In the genomic region with DNA sequence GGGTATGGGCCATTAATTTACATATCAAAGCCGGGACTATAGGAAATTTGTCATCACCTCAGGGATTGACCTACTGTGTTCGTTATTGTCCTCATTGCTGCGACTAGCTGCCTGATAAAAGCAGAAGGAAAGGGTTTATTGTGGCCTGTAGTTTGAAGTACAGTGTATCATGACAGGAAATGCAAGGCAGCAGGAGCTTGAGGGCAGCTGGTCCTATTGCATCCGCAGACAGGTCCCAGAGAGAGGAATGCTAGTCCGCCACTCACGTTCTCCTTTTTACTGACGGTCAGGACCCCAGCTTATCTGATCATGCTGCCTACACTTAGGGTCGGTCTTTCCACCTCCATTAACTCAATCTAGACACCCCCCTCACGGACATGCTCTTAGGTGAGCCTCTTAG, we compare ENCODE assay signal across 15 mouse cellular contexts. TPM values are rescaled to one million over a fixed set of nuclear protein-coding genes. Genes with fewer than 3 reads are reported as not detected.
DNase-seq lines count a peak whose midpoint lies in the region; ATAC-seq lines count a peak whose summit lies in the region.
"Had no signal": no experiment of that assay in that cellular context is flagged by ENCODE, and none has a peak within 500 bp of the region (broad histone marks: within the 10 kb centered on the region; RNA-seq: fewer than 3 reads in every experiment).

No protein-coding gene starts in this region.

- no peaks in the 10 kb centered on the region for H3K36me3 ChIP-seq in kidney, embryonic 14.5 days (ENCODE audit: control insufficient read depth, insufficient read depth, low read length)
- H3K36me3 ChIP-seq in intestine, embryonic 15.5 days: no peaks in the 10 kb centered on the region
- H3K36me3 ChIP-seq in liver, embryonic 16.5 days (ENCODE audit: control insufficient read depth, insufficient read depth): no peaks in the 10 kb centered on the region
- H3K36me3 ChIP-seq in forebrain, embryonic 12.5 days (replicated peaks): no peaks in the 10 kb centered on the region
- no peaks in the 10 kb centered on the region for H3K36me3 ChIP-seq in hindbrain, embryonic 11.5 days (ENCODE audit: control insufficient read depth, insufficient read depth, low read length)
- H3K36me3 ChIP-seq: heart, embryonic 13.5 days; midbrain, embryonic 15.5 days had no signal

- H3K27ac ChIP-seq in kidney, embryonic 14.5 days (ENCODE audit: low read depth, low read length): 0 out of 2 replicates have a peak overlapping the region, but pooled peaks have one; percentile 43
- peak overlapping the region; percentile 39; the same call in 1 of the 2 replicates for H3K27ac ChIP-seq in brown adipose tissue, adult 24 weeks (replicated peaks; ENCODE audit: low read depth, low read length)
- H3K27ac ChIP-seq in intestine, embryonic 15.5 days: peak overlapping the region; percentile 76
- H3K27ac ChIP-seq in liver, embryonic 16.5 days (ENCODE audit: low read length): peak overlapping the region; percentile 45; the same call in 1 of the 2 replicates
- H3K27ac ChIP-seq in forebrain, embryonic 12.5 days: no peak overlapping the region
- no peak overlapping the region for H3K27ac ChIP-seq in hindbrain, embryonic 11.5 days (ENCODE audit: low read depth, low read length)
- H3K27ac ChIP-seq: heart, embryonic 13.5 days; hindbrain, embryonic 14.5 days; midbrain, embryonic 15.5 days had no signal

- peaks cover 15% of the 10 kb centered on the region for H3K4me1 ChIP-seq in kidney, embryonic 14.5 days (ENCODE audit: control insufficient read depth, insufficient read depth, low read length)
- H3K4me1 ChIP-seq in brown adipose tissue, adult 24 weeks (ENCODE audit: control insufficient read depth, insufficient read depth, insufficient read length, low read length): peaks cover 4% of the 10 kb centered on the region; the same call in 1 of the 2 replicates
- H3K4me1 ChIP-seq in intestine, embryonic 15.5 days (replicated peaks): peaks cover 15% of the 10 kb centered on the region
- H3K4me1 ChIP-seq in liver, embryonic 16.5 days (ENCODE audit: control insufficient read depth, low read depth, low read length): no peaks in the 10 kb centered on the region; the same call in 1 of the 2 replicates
- H3K4me1 ChIP-seq in forebrain, embryonic 12.5 days: no peaks in the 10 kb centered on the region
- no peaks in the 10 kb centered on the region for H3K4me1 ChIP-seq in hindbrain, embryonic 11.5 days (replicated peaks; ENCODE audit: control insufficient read depth, insufficient read depth, low read length)
- H3K4me1 ChIP-seq: midbrain, embryonic 15.5 days had no signal

- peak; percentile 36; the same call in 1 of the 2 replicates for ATAC-seq in kidney, embryonic 14.5 days (ENCODE audit: low FRiP score, low TSS enrichment)
- peak; percentile 22 for ATAC-seq in intestine, embryonic 15.5 days
- ATAC-seq in liver, embryonic 16.5 days (ENCODE audit: low read depth): no peak
- ATAC-seq in forebrain, embryonic 12.5 days (ENCODE audit: low FRiP score): no peak
- ATAC-seq in hindbrain, embryonic 11.5 days (ENCODE audit: low FRiP score): no peak
- ATAC-seq: midbrain, embryonic 15.5 days had no signal

- DNase-seq in kidney, adult 18-20 months: no peak
- DNase-seq in right cerebral cortex, postnatal 36 days (ENCODE audit: low spot score in 2 of 2): no peak
- DNase-seq in hindbrain, embryonic 11.5 days (ENCODE audit: low spot score): no peak
- DNase-seq: B cell, adult 2 months; cerebellum, adult 18-20 months; forebrain, postnatal 0 days; gastrocnemius, postnatal 14 days had no signal

- no peak overlapping the region for H3K4me2 ChIP-seq in kidney, embryonic 14.5 days (replicated peaks; ENCODE audit: low read depth, low read length)
- H3K4me2 ChIP-seq in intestine, embryonic 15.5 days (replicated peaks): peak overlapping the region; percentile 50
- H3K4me2 ChIP-seq in liver, embryonic 16.5 days (ENCODE audit: low read depth, low read length): peak overlapping the region; percentile 49; the same call in 1 of the 2 replicates
- H3K4me2 ChIP-seq in forebrain, embryonic 12.5 days: no peak overlapping the region
- no peak overlapping the region for H3K4me2 ChIP-seq in hindbrain, embryonic 11.5 days (replicated peaks; ENCODE audit: low read depth, low read length)
- H3K4me2 ChIP-seq: hindbrain, embryonic 14.5 days; midbrain, embryonic 15.5 days had no signal

- no peak overlapping the region for H3K9ac ChIP-seq in kidney, embryonic 14.5 days (ENCODE audit: low read depth, low read length)
- no peak overlapping the region for H3K9ac ChIP-seq in intestine, embryonic 15.5 days
- H3K9ac ChIP-seq in liver, embryonic 16.5 days (ENCODE audit: low read depth, low read length): no peak overlapping the region
- no peak overlapping the region for H3K9ac ChIP-seq in forebrain, embryonic 12.5 days
- no peak overlapping the region for H3K9ac ChIP-seq in hindbrain, embryonic 11.5 days (ENCODE audit: low read depth, low read length)
- H3K9ac ChIP-seq: forebrain, postnatal 0 days; heart, embryonic 13.5 days; hindbrain, embryonic 14.5 days; midbrain, embryonic 15.5 days had no signal

- H3K27me3 ChIP-seq in kidney, embryonic 14.5 days (ENCODE audit: control insufficient read depth, insufficient read depth, low read length): no peaks in the 10 kb centered on the region
- no peaks in the 10 kb centered on the region for H3K27me3 ChIP-seq in intestine, embryonic 15.5 days (replicated peaks)
- no peaks in the 10 kb centered on the region for H3K27me3 ChIP-seq in liver, embryonic 16.5 days (ENCODE audit: control insufficient read depth, insufficient read depth, low read depth, low read length)
- no peaks in the 10 kb centered on the region for H3K27me3 ChIP-seq in forebrain, embryonic 12.5 days
- no peaks in the 10 kb centered on the region for H3K27me3 ChIP-seq in hindbrain, embryonic 11.5 days (ENCODE audit: control insufficient read depth, insufficient read depth, low read length)
- H3K27me3 ChIP-seq: heart, embryonic 13.5 days; midbrain, embryonic 15.5 days had no signal

- no peaks in the 10 kb centered on the region for H3K9me3 ChIP-seq in kidney, embryonic 14.5 days (ENCODE audit: control insufficient read depth, low read length)
- no peaks in the 10 kb centered on the region for H3K9me3 ChIP-seq in intestine, embryonic 15.5 days
- no peaks in the 10 kb centered on the region for H3K9me3 ChIP-seq in liver, embryonic 16.5 days (replicated peaks; ENCODE audit: control insufficient read depth, low read length)
- no peaks in the 10 kb centered on the region for H3K9me3 ChIP-seq in forebrain, embryonic 12.5 days
- H3K9me3 ChIP-seq in hindbrain, embryonic 11.5 days (ENCODE audit: control insufficient read depth, low read length): no peaks in the 10 kb centered on the region
- H3K9me3 ChIP-seq: heart, embryonic 13.5 days; midbrain, embryonic 15.5 days had no signal

- WGBS in kidney, embryonic 14.5 days: 46% methylated on average over 9 of the region's 9 CpGs
- WGBS in intestine, embryonic 15.5 days: 64% methylated on average over 9 of the region's 9 CpGs
- 28% methylated on average over 9 of the region's 9 CpGs for WGBS in liver, embryonic 16.5 days (ENCODE audit: insufficient replicate concordance)
- 76% methylated on average over 9 of the region's 9 CpGs for WGBS in forebrain, embryonic 12.5 days
- WGBS in hindbrain, embryonic 11.5 days: 83% methylated on average over 9 of the region's 9 CpGs

- no peak overlapping the region for H3K4me3 ChIP-seq in kidney, embryonic 14.5 days (ENCODE audit: low read length)
- H3K4me3 ChIP-seq in brown adipose tissue, adult 24 weeks (ENCODE audit: insufficient read depth, low read depth, low read length): no peak overlapping the region
- no peak overlapping the region for H3K4me3 ChIP-seq in intestine, embryonic 15.5 days (replicated peaks)
- no peak overlapping the region for H3K4me3 ChIP-seq in liver, embryonic 16.5 days (ENCODE audit: low read depth, low read length)
- no peak overlapping the region for H3K4me3 ChIP-seq in forebrain, embryonic 12.5 days (replicated peaks)
- H3K4me3 ChIP-seq in hindbrain, embryonic 11.5 days (ENCODE audit: low read depth, low read length): no peak overlapping the region
- H3K4me3 ChIP-seq: midbrain, embryonic 15.5 days had no signal

RNA-seq across cellular contexts. Expression of a gene that starts 0.7 kb away (rescaled TPM):
- 5.4 and 5.9 TPM in 2 replicates for polyA plus RNA-seq in kidney, embryonic 14.5 days (2014; fragmentation: Nextera tagmentation; extraction: Ambion mirVana)
- polyA plus RNA-seq in brown adipose tissue, adult 24 weeks (2012; ENCODE audit: insufficient read depth, insufficient read length, missing spikeins): 3.3 and 3.6 TPM in 2 replicates
- polyA plus RNA-seq in intestine, embryonic 15.5 days (2015; fragmentation: Nextera tagmentation; extraction: Ambion mirVana): 22.5 and 24.0 TPM in 2 replicates
- polyA plus RNA-seq in liver, embryonic 16.5 days (2015; fragmentation: Nextera tagmentation; extraction: Ambion mirVana): 7.0 and 7.2 TPM in 2 replicates
- 0.43 and 0.64 TPM in 2 replicates for polyA plus RNA-seq in forebrain, embryonic 12.5 days (2016; fragmentation: Nextera tagmentation; extraction: Ambion mirVana)
- polyA plus RNA-seq in hindbrain, embryonic 11.5 days (2014; fragmentation: Nextera tagmentation; extraction: Ambion mirVana): 0.68 and 0.74 TPM in 2 replicates

Comparison
In these comparisons a context has a peak if more than half of its experiments do, and no peak if none do; other contexts are left out.
1. ATAC-seq: peak in kidney, embryonic 14.5 days (single experiment) and intestine, embryonic 15.5 days (single experiment); none in liver, embryonic 16.5 days (single experiment), forebrain, embryonic 12.5 days (single experiment) and hindbrain, embryonic 11.5 days (single experiment).
2. H3K27ac ChIP-seq: peak in kidney, embryonic 14.5 days (single experiment), brown adipose tissue, adult 24 weeks (single experiment), intestine, embryonic 15.5 days (single experiment) and liver, embryonic 16.5 days (single experiment); none in forebrain, embryonic 12.5 days (single experiment) and hindbrain, embryonic 11.5 days (single experiment).
3. H3K4me2 ChIP-seq: peak in intestine, embryonic 15.5 days (single experiment) and liver, embryonic 16.5 days (single experiment); none in kidney, embryonic 14.5 days (single experiment), forebrain, embryonic 12.5 days (single experiment) and hindbrain, embryonic 11.5 days (single experiment).